9 mouse cellular contexts compared by ENCODE assay signal in genomic region chr1:160693094-160693447, GRCm38 (mm10).
DNase-seq lines count a peak whose midpoint lies in the region; ATAC-seq and TF ChIP-seq lines count a peak whose summit lies in the region.
"Had no signal": no experiment of that assay in that cellular context is flagged by ENCODE, and none has a peak within 500 bp of the region (broad histone marks: within the 10 kb centered on the region; RNA-seq: fewer than 3 reads in every experiment).

No protein-coding gene starts in this region.

- TF ChIP-seq RAD21 in MEL (IDR thresholded peaks at IDR 0.05; ENCODE audit: low read depth, low read length): no peak

- no peaks in the 10 kb centered on the region for H3K9me3 ChIP-seq in MEL (replicated peaks; ENCODE audit: insufficient read depth, low read length)
- H3K9me3 ChIP-seq in hindbrain, embryonic 16.5 days (ENCODE audit: control insufficient read depth, low read length): no peaks in the 10 kb centered on the region
- H3K9me3 ChIP-seq: midbrain, embryonic 12.5 days had no signal

- no peak for TF ChIP-seq CTCF in MEL (IDR thresholded peaks at IDR 0.05 in 2 of 3, conservative IDR thresholded peaks at IDR 0.05 in 1 of 3; ENCODE audit: control insufficient read depth in 1 of 3, insufficient read depth in 1 of 3, low read depth in 2 of 3, low read length in 3 of 3, poor library complexity in 1 of 3, severe bottlenecking in 1 of 3)

- TF ChIP-seq POLR2A in MEL (IDR thresholded peaks at IDR 0.05; ENCODE audit: control insufficient read depth in 1 of 2, insufficient read depth in 1 of 2, low read depth in 1 of 2, low read length in 2 of 2, poor library complexity in 1 of 2): no peak

- no peak for TF ChIP-seq EP300 in MEL (IDR thresholded peaks at IDR 0.05; ENCODE audit: low read depth in 1 of 2, low read length in 2 of 2)

- H3K4me1 ChIP-seq in MEL (ENCODE audit: control insufficient read depth in 1 of 2, insufficient read depth in 2 of 2, low read length in 2 of 2): peaks cover 3 to 5% of the 10 kb centered on the region in 2 experiments; a peak in 2 of 4 replicates
- H3K4me1 ChIP-seq in hindbrain, embryonic 16.5 days (ENCODE audit: control insufficient read depth, insufficient read depth, low read depth, low read length): no peaks in the 10 kb centered on the region
- H3K4me1 ChIP-seq: midbrain, embryonic 12.5 days had no signal

- no peak overlapping the region for H3K27ac ChIP-seq in MEL (ENCODE audit: control insufficient read depth, low read depth, low read length)
- H3K27ac ChIP-seq in hindbrain, embryonic 16.5 days (ENCODE audit: low read depth, low read length): no peak overlapping the region
- H3K27ac ChIP-seq: midbrain, embryonic 12.5 days had no signal

- H3K79me2 ChIP-seq in MEL (ENCODE audit: control insufficient read depth, insufficient read depth, low read length, poor library complexity): no peaks in the 10 kb centered on the region

- peak; percentile 67 for DNase-seq in MEL (ENCODE audit: low read depth, low spot score)
- DNase-seq in adrenal gland, postnatal 10 days: peak; percentile 95
- peak; percentile 82 to 84 for DNase-seq in frontal cortex, postnatal 14 days (ENCODE audit: low spot score in 2 of 2)
- DNase-seq in layer of hippocampus, postnatal 36 days: peak; percentile 81 to 85
- peak; percentile 37 to 74 for DNase-seq in urinary bladder, adult 18-20 months (ENCODE audit: low spot score in 2 of 2)

- H3K4me3 ChIP-seq in MEL (ENCODE audit: control insufficient read depth in 1 of 2, insufficient read depth in 1 of 2, low read depth in 2 of 2, low read length in 2 of 2): no peak overlapping the region
- no peak overlapping the region for H3K4me3 ChIP-seq in hindbrain, embryonic 16.5 days (ENCODE audit: low read length)
- H3K4me3 ChIP-seq: midbrain, embryonic 12.5 days had no signal

- ATAC-seq in hindbrain, embryonic 16.5 days: peak; percentile 96
- peak; percentile 88 for ATAC-seq in megakaryocyte progenitor cell, adult 5-6 weeks (replicated peaks; ENCODE audit: poor library complexity)
- no peak for ATAC-seq in erythroid progenitor cell, adult 5-6 weeks (replicated peaks; ENCODE audit: low FRiP score, poor library complexity, severe bottlenecking)

- H3K4me2 ChIP-seq in hindbrain, embryonic 16.5 days (ENCODE audit: low read length): no peak overlapping the region
- H3K4me2 ChIP-seq: midbrain, embryonic 12.5 days had no signal

- H3K36me3 ChIP-seq in MEL (ENCODE audit: control insufficient read depth in 1 of 2, insufficient read depth in 2 of 2, low read length in 2 of 2): peaks cover 5 to 7% of the 10 kb centered on the region in 2 experiments
- H3K36me3 ChIP-seq in hindbrain, embryonic 16.5 days (ENCODE audit: control insufficient read depth, insufficient read depth, low read length): no peaks in the 10 kb centered on the region
- H3K36me3 ChIP-seq: midbrain, embryonic 12.5 days had no signal

- WGBS in hindbrain, embryonic 16.5 days: 48% methylated on average over 1 of the region's 1 CpGs

- H3K9ac ChIP-seq in MEL (ENCODE audit: control insufficient read depth, low read depth, low read length, poor library complexity, severe bottlenecking): no peak overlapping the region
- no peak overlapping the region for H3K9ac ChIP-seq in hindbrain, embryonic 16.5 days (ENCODE audit: low read depth, low read length)
- H3K9ac ChIP-seq: midbrain, embryonic 12.5 days had no signal

- no peaks in the 10 kb centered on the region for H3K27me3 ChIP-seq in MEL (ENCODE audit: control insufficient read depth in 1 of 2, insufficient read depth in 2 of 2, low read length in 2 of 2)
- H3K27me3 ChIP-seq in hindbrain, embryonic 16.5 days (replicated peaks; ENCODE audit: control insufficient read depth, insufficient read depth, low read length): no peaks in the 10 kb centered on the region
- H3K27me3 ChIP-seq: midbrain, embryonic 12.5 days had no signal

TF ChIP-seq in MEL, 35 proteins besides CTCF, POLR2A, EP300 and RAD21:
- TF ChIP-seq RCOR1 (IDR thresholded peaks at IDR 0.05; ENCODE audit: low read depth, low read length) (no peak), TAL1 (IDR thresholded peaks at IDR 0.05; ENCODE audit: low read length) (no peak), USF1 (IDR thresholded peaks at IDR 0.05; ENCODE audit: low read depth, low read length) (no peak), CHD2 (IDR thresholded peaks at IDR 0.05; ENCODE audit: low read length) (no peak), ETS1 (IDR thresholded peaks at IDR 0.05; ENCODE audit: low read depth, low read length) (peak; percentile 56; the same call in 1 of the 2 replicates), ZNF384 (IDR thresholded peaks at IDR 0.05; ENCODE audit: low read depth, low read length) (no peak), MEF2A (IDR thresholded peaks at IDR 0.05; ENCODE audit: extremely low read depth, insufficient replicate concordance, low read depth, low read length, poor library complexity, severe bottlenecking) (no peak)
